Mouse (Mus musculus) erythroblast, embryonic 14.5 days (primary cell): Measurements from ENCODE around the gene Col5a1.

Experiments used
- GATA1 ChIP-seq: IDR thresholded peaks from 2 replicates; pipeline ENCODE4 v1.6.1; 2012; ENCODE audit warnings: low read length, inconsistent platforms, mixed read lengths
- TAL1 ChIP-seq: IDR thresholded peaks from 3 replicates; pipeline ENCODE4 v1.6.1; 2012; ENCODE audit warnings: low read length, inconsistent platforms, mixed read lengths

- no peak for TF ChIP-seq GATA1
- TF ChIP-seq TAL1, result no peak
Measured at GRCm38 (mm10) chr2:27873030-27873429, 13.2 kb upstream of the Col5a1 start.
